Mouse (Mus musculus) myocyte (in vitro differentiated cells): ENCODE results near the gene Wdr63. TPM values are rescaled to one million over a fixed set of nuclear protein-coding genes. Genes with fewer than 3 reads are reported as not detected.
A peak's percentile ranks its signal among the peaks of the same experiment; 100 is the strongest.
"Not testable (repeated sequence)": the region's sequence is repeated elsewhere in the genome, so short reads cannot be mapped to it uniquely, and the experiment has no call there.

Source experiments
- H3K27me3 ChIP-seq: one replicate; pipeline ENCODE4 v1.6.1; 2011; ENCODE audit not compliant: control insufficient read depth, insufficient read depth, insufficient read length
- H3K36me3 ChIP-seq: one replicate; pipeline ENCODE4 v1.6.1; 2011; ENCODE audit not compliant: control insufficient read depth, insufficient read depth
- H3K4me2 ChIP-seq: one replicate; pipeline ENCODE4 v1.6.1; 2011; ENCODE audit warnings: low read depth, control low read depth
- H3K4me3 ChIP-seq: one replicate; pipeline ENCODE4 v1.5.1; 2011; ENCODE audit warnings: mild to moderate bottlenecking, control low read depth, moderate library complexity
- H3K79me2 ChIP-seq: one replicate; pipeline ENCODE4 v1.6.1; 2011; ENCODE audit not compliant: control insufficient read depth, insufficient read depth
- H3ac ChIP-seq: one replicate; pipeline ENCODE4 v1.6.1; 2011; ENCODE audit not compliant: control insufficient read depth, insufficient read length
- CEBPB ChIP-seq: IDR thresholded peaks from 2 replicates; pipeline ENCODE4 v1.6.1; 2011; ENCODE audit warnings: mild to moderate bottlenecking, moderate library complexity; ENCODE audit not compliant: poor library complexity, insufficient read depth, severe bottlenecking
- E2F4 ChIP-seq: IDR thresholded peaks from one replicate; pipeline ENCODE4 v1.6.1; 2011; ENCODE audit warnings: mild to moderate bottlenecking, control low read depth, moderate library complexity; ENCODE audit not compliant: insufficient read depth
- MAX ChIP-seq: IDR thresholded peaks from one replicate; pipeline ENCODE4 v1.6.1; 2011; ENCODE audit warnings: low read depth, mild to moderate bottlenecking, control low read depth
- MYOD1 ChIP-seq, 3 experiments: IDR thresholded peaks; one replicate each; pipeline ENCODE4 v1.6.1; 2011; ENCODE audit warnings: control low read depth in 2 of 3, low read depth in 2 of 3, mild to moderate bottlenecking in 2 of 3, moderate library complexity in 1 of 3; ENCODE audit not compliant: insufficient read length in 2 of 3, control insufficient read depth in 1 of 3
- MYOG ChIP-seq, 3 experiments: IDR thresholded peaks; one replicate each; pipeline ENCODE4 v1.6.1; 2011; ENCODE audit warnings: control low read depth in 2 of 3, low read depth in 2 of 3, mild to moderate bottlenecking in 2 of 3; ENCODE audit not compliant: insufficient read length in 2 of 3, control insufficient read depth in 1 of 3, insufficient read depth in 1 of 3
- POLR2A ChIP-seq: IDR thresholded peaks from one replicate; pipeline ENCODE4 v1.6.1; 2011; ENCODE audit warnings: low read depth, mild to moderate bottlenecking, control low read depth, moderate library complexity; ENCODE audit not compliant: insufficient read length
- POLR2AphosphoS2 ChIP-seq: IDR thresholded peaks from one replicate; pipeline ENCODE4 v1.6.1; 2011; ENCODE audit warnings: low read depth, control low read depth; ENCODE audit not compliant: insufficient read length
- REST ChIP-seq: IDR thresholded peaks from one replicate; pipeline ENCODE4 v1.6.1; 2011; ENCODE audit warnings: mild to moderate bottlenecking, control low read depth, moderate library complexity; ENCODE audit not compliant: insufficient read depth, insufficient read length
- SRF ChIP-seq: IDR thresholded peaks from one replicate; pipeline ENCODE4 v1.6.1; 2011; ENCODE audit warnings: low read depth; ENCODE audit not compliant: control insufficient read depth, insufficient read length
- TCF12 ChIP-seq: IDR thresholded peaks from one replicate; pipeline ENCODE4 v1.6.1; 2011; ENCODE audit warnings: mild to moderate bottlenecking, control low read depth; ENCODE audit not compliant: poor library complexity, insufficient read depth, severe bottlenecking
- TCF3 ChIP-seq: IDR thresholded peaks from one replicate; pipeline ENCODE4 v1.6.1; 2011; ENCODE audit warnings: low read depth, control low read depth; ENCODE audit not compliant: insufficient read length
- USF1 ChIP-seq: IDR thresholded peaks from one replicate; pipeline ENCODE4 v1.6.1; 2011; ENCODE audit warnings: low read depth, mild to moderate bottlenecking, control low read depth, moderate library complexity
- polyA plus RNA-seq: library from polyadenylated mRNA; unstranded; fragments of >200 nt; fragmentation: generic; extraction: Trizol; gene quantifications from one replicate; pipeline ENCODE4 v1.2.1, GENCODE M21; 2012; ENCODE audit warnings: missing spikeins

Gene Wdr63
- polyA plus RNA-seq, 1 experiment, result 0.10 TPM

GRCm38 (mm10) chr3:146011544-146012218, 96.2 kb downstream of the Wdr63 start:
- Histone ChIP-seq H3K79me2 (no peaks in the 10 kb centered on the region), H3K27me3 (no peaks in the 10 kb centered on the region), H3ac (no peak overlapping the region), H3K4me2 (no peak overlapping the region), H3K36me3 (peaks cover 4% of the 10 kb centered on the region), H3K4me3 (no peak overlapping the region)
- TF ChIP-seq MAX, result no peak
- TF ChIP-seq REST, result no peak
- TF ChIP-seq TCF3, result no peak
- TF ChIP-seq SRF, result no peak
- TF ChIP-seq USF1, result no peak

DNA sequence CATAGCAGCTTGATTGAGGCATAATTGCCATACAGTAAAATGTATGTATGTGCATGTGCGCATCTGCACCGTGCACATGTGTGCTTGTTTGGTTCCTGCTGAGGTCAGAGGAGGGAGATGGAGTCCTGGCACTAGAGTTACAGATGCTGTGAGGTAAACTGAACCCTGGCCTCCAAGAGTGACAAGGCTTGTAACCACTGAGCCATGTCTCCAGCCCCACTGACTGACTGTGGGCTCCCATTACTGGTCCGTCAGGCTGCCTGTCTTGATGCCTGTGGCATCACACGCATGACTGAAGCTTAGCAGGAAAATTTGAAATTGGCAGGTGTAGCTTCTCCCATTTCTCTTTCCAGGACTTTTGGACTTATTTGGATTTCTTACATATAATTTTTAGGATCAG, 97.2 kb downstream of the Wdr63 start:
- Histone ChIP-seq H3ac (no peak overlapping the region), H3K79me2 (no peaks in the 10 kb centered on the region), H3K4me2 (peak overlapping the region; percentile 65), H3K4me3 (peak overlapping the region; percentile 5), H3K27me3 (no peaks in the 10 kb centered on the region), H3K36me3 (no peaks in the 10 kb centered on the region)
- no peak for TF ChIP-seq USF1
- no peak for TF ChIP-seq MYOG (IDR thresholded peaks at IDR 0.05; ENCODE audit: control insufficient read depth in 1 of 3, insufficient read depth in 1 of 3, insufficient read length in 2 of 3, low read depth in 2 of 3)
- no peak for TF ChIP-seq TCF3
- no peak for TF ChIP-seq TCF12
- TF ChIP-seq CEBPB, result no peak
- no peak for TF ChIP-seq POLR2AphosphoS2

DNA sequence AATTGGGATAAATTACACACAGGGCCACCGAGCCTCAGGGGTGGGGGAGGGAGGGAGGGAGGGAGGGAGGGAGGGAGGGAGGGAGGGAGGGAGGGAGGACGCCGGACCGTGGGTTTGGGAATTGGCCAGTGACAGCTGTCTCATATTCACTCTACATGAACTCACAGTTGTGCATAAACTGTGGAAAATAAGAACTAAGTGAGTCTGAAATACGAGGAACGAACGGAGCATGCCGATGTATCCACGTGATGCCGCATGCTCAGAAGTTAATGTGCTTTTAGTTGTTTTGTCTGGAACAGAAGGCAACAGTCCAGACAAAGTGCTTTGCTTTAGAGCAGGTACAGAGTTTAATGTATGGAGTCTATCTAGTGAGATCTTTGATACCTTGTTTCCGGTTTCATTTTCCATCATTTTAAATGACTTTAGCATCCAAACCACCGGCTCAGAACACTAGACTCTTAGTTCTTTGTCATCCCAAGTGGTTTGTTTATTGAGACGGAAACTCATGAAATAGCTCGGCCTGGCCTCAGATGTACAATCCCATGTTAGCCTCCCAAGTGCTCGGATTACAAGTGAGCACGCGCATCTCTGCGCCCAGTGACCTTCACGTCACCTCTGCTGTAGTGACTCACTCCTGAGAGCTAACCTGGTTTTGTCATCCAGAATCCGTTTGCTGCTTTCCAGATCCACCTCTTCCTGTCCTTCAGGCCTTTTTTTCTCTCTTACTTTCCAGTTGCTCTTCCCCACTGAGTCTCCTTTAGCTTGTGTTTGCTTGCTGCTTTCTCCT, 97.9 kb downstream of the Wdr63 start:
- peak overlapping the region; percentile 5 for H3K4me3 ChIP-seq
- peak overlapping the region; percentile 65 for H3K4me2 ChIP-seq

DNA sequence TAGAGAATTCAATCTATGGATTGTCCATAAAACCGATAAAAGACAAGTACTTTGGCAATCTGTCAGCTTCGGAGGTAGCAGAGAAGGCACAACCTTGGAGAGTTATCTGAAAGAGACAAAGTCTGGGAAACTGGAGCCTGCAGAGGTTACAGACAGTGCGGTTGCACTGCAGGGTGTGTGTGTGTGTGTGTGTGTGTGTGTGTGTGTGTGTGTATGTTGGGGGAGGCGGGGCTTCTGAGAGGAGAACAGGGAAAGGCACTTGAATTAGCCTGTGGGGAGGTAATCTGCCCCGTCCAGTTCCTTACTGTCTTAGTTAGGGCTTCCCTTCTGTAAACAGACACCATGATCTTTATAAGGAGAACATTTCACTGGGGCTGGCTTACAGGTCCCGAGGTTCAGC, 100.1 kb downstream of the Wdr63 start:
- no peak for TF ChIP-seq TCF12
- no peak for TF ChIP-seq TCF3
- TF ChIP-seq CEBPB, result no peak
- TF ChIP-seq POLR2A, result no peak
- TF ChIP-seq USF1, result no peak
- no peak for TF ChIP-seq POLR2AphosphoS2
- TF ChIP-seq MYOG (IDR thresholded peaks at IDR 0.05; ENCODE audit: control insufficient read depth in 1 of 3, insufficient read depth in 1 of 3, insufficient read length in 2 of 3, low read depth in 2 of 3), result no peak
- TF ChIP-seq REST, result no peak
- TF ChIP-seq MYOD1 (IDR thresholded peaks at IDR 0.05; ENCODE audit: control insufficient read depth in 1 of 3, insufficient read length in 2 of 3, low read depth in 2 of 3), result no peak
- no peak for TF ChIP-seq MAX
- TF ChIP-seq E2F4, result no peak
- no peak for TF ChIP-seq SRF
- Histone ChIP-seq H3K79me2 (no peaks in the 10 kb centered on the region), H3K27me3 (no peaks in the 10 kb centered on the region), H3K4me2 (no peak overlapping the region), H3K36me3 (no peaks in the 10 kb centered on the region), H3K4me3 (no peak overlapping the region), H3ac (no peak overlapping the region)

More for the DNA sequence above, 97.9 kb downstream of the Wdr63 start:
- H3K27me3 ChIP-seq, result no peaks in the 10 kb centered on the region
- H3K36me3 ChIP-seq, result no peaks in the 10 kb centered on the region
- H3K79me2 ChIP-seq, result no peaks in the 10 kb centered on the region
- H3ac ChIP-seq, result no peak overlapping the region
- no peak for TF ChIP-seq TCF12
- TF ChIP-seq USF1, result peak; percentile 43
- no peak for TF ChIP-seq E2F4

DNA sequence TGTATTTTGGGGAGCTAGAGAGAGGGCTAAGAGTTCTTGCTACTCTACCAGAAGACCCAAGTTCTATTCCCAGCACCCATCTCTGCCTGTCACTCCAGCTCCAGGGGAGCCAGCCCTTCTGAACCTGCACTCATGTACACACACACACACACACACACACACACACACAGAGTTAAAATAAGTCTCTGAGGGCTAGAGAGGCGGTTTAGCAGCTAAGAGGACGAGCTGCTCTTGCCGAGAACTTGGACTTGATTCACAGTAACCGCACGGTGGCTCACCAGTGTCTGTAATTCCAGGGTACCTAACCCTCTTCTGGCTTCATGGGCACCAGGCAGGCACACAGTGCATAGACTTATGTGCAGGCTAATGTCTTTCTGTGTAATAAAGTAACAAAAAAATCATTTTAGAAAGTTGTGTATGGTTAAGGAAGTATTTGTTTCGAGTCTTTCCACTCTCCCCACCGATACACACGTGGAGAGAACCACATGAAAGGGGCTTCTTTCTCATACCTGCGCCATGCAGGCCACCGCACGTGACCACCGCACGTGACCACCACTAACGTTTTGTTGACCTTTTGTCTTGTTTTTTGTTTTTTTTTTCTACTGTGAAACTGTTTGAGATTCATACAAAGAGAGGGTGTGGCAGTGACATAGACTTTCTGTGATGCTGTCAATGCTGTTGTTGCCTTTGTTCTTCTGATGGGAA, 103.4 kb downstream of the Wdr63 start:
- no peak overlapping the region for H3K4me3 ChIP-seq
- no peak overlapping the region for H3ac ChIP-seq
- H3K27me3 ChIP-seq, result no peaks in the 10 kb centered on the region
- no peaks in the 10 kb centered on the region for H3K79me2 ChIP-seq
- no peak overlapping the region for H3K4me2 ChIP-seq
- H3K36me3 ChIP-seq, result no peaks in the 10 kb centered on the region
- TF ChIP-seq SRF, result no peak
- no peak for TF ChIP-seq POLR2A

GRCm38 (mm10) chr3:145996539-145996938, 111.4 kb downstream of the Wdr63 start:
- H3K27me3 ChIP-seq, H3ac ChIP-seq, H3K4me2 ChIP-seq, H3K4me3 ChIP-seq, H3K36me3 ChIP-seq, H3K79me2 ChIP-seq: not testable (repeated sequence)
